Comparison of ENCODE assay signal across 12 mouse cellular contexts in the genomic region with DNA sequence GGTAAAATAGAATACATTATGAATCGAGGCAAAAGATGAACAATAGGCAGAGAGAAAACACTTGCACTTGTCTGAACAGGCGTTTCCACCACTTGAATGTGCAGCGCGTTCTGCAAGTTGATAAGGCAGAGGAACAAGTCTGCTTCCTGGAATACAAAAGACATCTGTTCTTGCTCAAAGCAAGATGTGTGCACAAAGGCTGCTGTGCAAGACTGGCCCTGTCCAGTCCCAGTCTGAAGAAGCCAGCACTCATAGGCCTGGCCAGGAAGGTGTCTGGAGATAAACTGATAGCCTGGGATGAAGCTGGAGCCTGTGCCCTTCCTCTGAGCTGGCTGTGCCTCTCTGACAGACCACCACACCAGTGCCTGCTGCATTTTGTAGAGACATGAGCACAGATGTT. TPM values are rescaled to one million over a fixed set of nuclear protein-coding genes. Genes with fewer than 3 reads are reported as not detected.
DNase-seq lines count a peak whose midpoint lies in the region; ATAC-seq and TF ChIP-seq lines count a peak whose summit lies in the region.
"Had no signal": no experiment of that assay in that cellular context is flagged by ENCODE, and none has a peak within 500 bp of the region (broad histone marks: within the 10 kb centered on the region; RNA-seq: fewer than 3 reads in every experiment).

No protein-coding gene starts in this region.

- 16% methylated on average over 4 of the region's 4 CpGs for WGBS in liver, embryonic 16.5 days (ENCODE audit: insufficient replicate concordance)

- H3K4me1 ChIP-seq in liver, embryonic 16.5 days (ENCODE audit: control insufficient read depth, low read depth, low read length), result no peaks in the 10 kb centered on the region

- H3K4me3 ChIP-seq in liver, embryonic 16.5 days (ENCODE audit: low read depth, low read length), result no peak overlapping the region
- H3K4me3 ChIP-seq in left cerebral cortex, adult 2 months, result no peak overlapping the region
- H3K4me3 ChIP-seq: gastrocnemius, adult 2 months had no signal

- no peak overlapping the region for H3K9ac ChIP-seq in liver, embryonic 16.5 days (ENCODE audit: low read depth, low read length)

- intact Hi-C loops in heart, postnatal 14 days (cut with DNase I), result no loop called here
- intact Hi-C loops in left cerebral cortex, adult 2 months (cut with DNase I), result no loop called here

- H3K9me3 ChIP-seq in liver, embryonic 16.5 days (replicated peaks; ENCODE audit: control insufficient read depth, low read length), result no peaks in the 10 kb centered on the region

- peak; percentile 32 for DNase-seq in heart, adult 8-10 months (ENCODE audit: low spot score)
- no peak for DNase-seq in heart, postnatal 14 days
- DNase-seq in NIH3T3 (ENCODE audit: low read depth), result peak; percentile 43
- peak; percentile 19 for DNase-seq in forelimb bud, embryonic 11.5 days (ENCODE audit: low read depth, low spot score)
- no peak for DNase-seq in left cerebral cortex, adult 2 months (ENCODE audit: extremely low spot score in 1 of 2, low spot score in 2 of 2)
- no peak for DNase-seq in c-Kit-positive CD71-positive TER-119-positive erythroid progenitor cells, embryonic 14.5 days (ENCODE audit: low spot score)
- DNase-seq: cerebellum, postnatal 14 days; gastrocnemius, adult 2 months; kidney, postnatal 10 days had no signal

- ATAC-seq in liver, embryonic 16.5 days (ENCODE audit: low read depth), result peak; percentile 50
- ATAC-seq in megakaryocyte progenitor cell, adult 5-6 weeks (replicated peaks; ENCODE audit: poor library complexity), result no peak

- TF ChIP-seq CTCF in left cerebral cortex, adult 2 months (IDR thresholded peaks at IDR 0.05), result no peak

- no peaks in the 10 kb centered on the region for H3K27me3 ChIP-seq in liver, embryonic 16.5 days (ENCODE audit: control insufficient read depth, insufficient read depth, low read depth, low read length)

- H3K36me3 ChIP-seq in liver, embryonic 16.5 days (ENCODE audit: control insufficient read depth, insufficient read depth), result no peaks in the 10 kb centered on the region

- no peak overlapping the region for H3K27ac ChIP-seq in liver, embryonic 16.5 days (ENCODE audit: low read length)
- H3K27ac ChIP-seq in left cerebral cortex, adult 2 months, result no peak overlapping the region
- H3K27ac ChIP-seq: gastrocnemius, adult 2 months had no signal

- H3K4me2 ChIP-seq in liver, embryonic 16.5 days (ENCODE audit: low read depth, low read length), result no peak overlapping the region

RNA-seq across cellular contexts. Expression of gene Tmem179, which starts 1.6 kb away (rescaled TPM):
- not detected for total RNA-seq in heart, adult 8-10 months (2022)
- total RNA-seq in heart, postnatal 14 days (2021), result not detected
- 0.06 TPM in 1 of 2 replicates, not detected in the other for polyA plus RNA-seq in liver, embryonic 16.5 days (2015; fragmentation: Nextera tagmentation; extraction: Ambion mirVana)
- total RNA-seq in left cerebral cortex, adult 2 months (2021), result 100 to 1,000 TPM; 122 TPM
- not detected in 2 replicates for total RNA-seq in megakaryocyte progenitor cell, adult 5-6 weeks (2015)
- total RNA-seq in megakaryocyte progenitor cell, adult 5-6 weeks (2017), result not detected in 2 replicates
- total RNA-seq: gastrocnemius, adult 2 months; liver, adult 2 months had no signal
- polyA plus RNA-seq: liver, adult 2 months had no signal

RNA-seq across cellular contexts. Expression of gene A530016L24Rik, which starts 28.9 kb away (rescaled TPM):
- 10 to 100 TPM; 31.2 to 50.5 (median 38.0) TPM for total RNA-seq in heart, adult 8-10 months (2022)
- 10 to 100 TPM; 15.7 to 20.7 TPM for total RNA-seq in heart, postnatal 14 days (2021)
- polyA plus RNA-seq in liver, embryonic 16.5 days (2015; fragmentation: Nextera tagmentation; extraction: Ambion mirVana), result 0.04 and 0.09 TPM in 2 replicates
- not detected for total RNA-seq in left cerebral cortex, adult 2 months (2021)
- not detected in 2 replicates for total RNA-seq in megakaryocyte progenitor cell, adult 5-6 weeks (2015)
- total RNA-seq in megakaryocyte progenitor cell, adult 5-6 weeks (2017), result not detected in 2 replicates

Comparison
In these comparisons a context has a peak if more than half of its experiments do, and no peak if none do; other contexts are left out.
1. DNase-seq: peak in heart, adult 8-10 months (single experiment), NIH3T3 (single experiment) and forelimb bud, embryonic 11.5 days (single experiment); none in heart, postnatal 14 days (0 of 2), left cerebral cortex, adult 2 months (0 of 2) and c-Kit-positive CD71-positive TER-119-positive erythroid progenitor cells, embryonic 14.5 days (single experiment).
2. RNA of gene Tmem179, which starts 1.6 kb away (total RNA-seq): 122 TPM in left cerebral cortex, adult 2 months; not detected in heart, adult 8-10 months, not detected in heart, postnatal 14 days and not detected in megakaryocyte progenitor cell, adult 5-6 weeks; every median in the first group is over 100 times any median in the second.
3. RNA of gene A530016L24Rik, which starts 28.9 kb away (total RNA-seq): 31.2 to 50.5 TPM in heart, adult 8-10 months and 15.7 to 20.7 TPM in heart, postnatal 14 days; not detected in left cerebral cortex, adult 2 months and not detected in megakaryocyte progenitor cell, adult 5-6 weeks; every median in the first group is over 10 times any median in the second.